Mouse (Mus musculus) left cerebral cortex, adult 2 months (tissue): ENCODE measurements around the gene F8a. TPM values are rescaled to one million over a fixed set of nuclear protein-coding genes. Genes with fewer than 3 reads are reported as not detected.
A peak's percentile ranks its signal among the peaks of the same experiment; 100 is the strongest.
"Not testable (repeated sequence)": the region's sequence is repeated elsewhere in the genome, so short reads cannot be mapped to it uniquely, and the experiment has no call there.

Experiments
- DNase-seq, 2 experiments: peaks; one replicate each; pipeline ENCODE4 v3.0.0; 2021 to 2022; ENCODE audit warnings: low spot score in 2 of 2, mixed read lengths in 1 of 2; ENCODE audit errors: extremely low spot score in 1 of 2
- H3K27ac ChIP-seq: fragments of 200-600 bp; 2 replicates; pipeline ENCODE4 v1.8.1; 2022
- H3K4me3 ChIP-seq: fragments of 200-600 bp; 2 replicates; pipeline ENCODE4 v1.8.1; 2022
- CTCF ChIP-seq: fragments of 200-600 bp; IDR thresholded peaks from 2 replicates; pipeline ENCODE4 v1.8.1; 2022; ENCODE audit warnings: antibody characterized with exemption, mild to moderate bottlenecking, moderate library complexity
- intact Hi-C: fragments of 180-260 bp; cut with DNase I; formaldehyde crosslinking; loops from one replicate; pipeline ENCODE4 v1.15.1; 2025
- long read RNA-seq, 2 experiments: library from polyadenylated mRNA; stranded (forward); transcript quantifications; one replicate each; pipeline ENCODE4 v2.0.0; 2021; ENCODE audit warnings: borderline mapping rate in 2 of 2
- total RNA-seq, 2 experiments: library from RNA; stranded (reverse); gene quantifications; 2 replicates each; pipeline ENCODE4 v1.2.3; 2021

Gene F8a
- total RNA-seq = 10 to 100 TPM; 16.3 to 18.6 TPM
- long read RNA-seq, experiment 1, transcript F8a-201 (1 exons, 2,505 nt) = major isoform, 37 of 37 reads
- long read RNA-seq, experiment 1, partial matches to known transcripts = 0 of 37 reads
- long read RNA-seq, experiment 1, other reads (novel, unspliced or antisense) = 0 of 37 reads
- long read RNA-seq, experiment 2, transcript F8a-201 (1 exons, 2,505 nt) = major isoform, 23 of 23 reads
- long read RNA-seq, experiment 2, partial matches to known transcripts = 0 of 23 reads
- long read RNA-seq, experiment 2, other reads (novel, unspliced or antisense) = 0 of 23 reads

DNA sequence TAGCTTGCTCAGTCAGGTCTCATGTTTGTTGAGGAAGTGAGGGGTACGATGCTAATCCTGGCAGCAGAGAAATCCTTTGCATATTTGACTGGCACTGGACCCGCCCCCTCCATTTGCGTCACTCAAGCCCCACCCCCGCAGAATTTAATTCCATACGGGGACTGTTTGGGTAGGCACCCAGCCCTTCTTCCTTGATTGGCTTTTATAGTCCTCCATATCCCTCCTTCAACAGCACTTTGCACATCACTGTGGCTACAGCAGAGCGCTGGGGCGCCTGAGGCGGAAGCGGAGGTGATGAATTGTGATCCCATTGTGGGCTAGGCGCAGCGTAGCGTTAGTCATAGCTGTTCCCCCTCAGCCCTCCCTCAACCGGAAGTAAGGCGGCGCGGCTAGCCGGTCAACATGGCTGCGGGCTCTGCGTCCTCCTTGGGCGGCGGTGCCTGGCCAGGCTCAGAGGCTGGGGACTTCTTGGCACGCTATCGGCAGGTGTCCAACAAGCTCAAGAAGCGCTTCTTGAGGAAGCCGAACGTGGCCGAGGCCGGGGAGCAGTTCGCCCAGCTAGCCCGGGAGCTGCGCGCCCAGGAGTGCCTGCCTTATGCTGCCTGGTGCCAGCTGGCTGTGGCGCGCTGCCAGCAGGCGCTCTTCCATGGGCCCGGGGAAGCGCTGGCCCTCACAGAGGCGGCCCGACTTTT lies at the start of gene F8a:
Gene F8a (plus strand): TSS at position 378 of the 692 bp plus-strand sequence.
- peak; percentile 69 to 74 for DNase-seq
- intact Hi-C loops = loop anchor here (2.0 to 10.0 kb wide), 4 partner anchors 115 to 427 kb away; partner anchors contain the start of genes Atp2b3, Pnma3 and Zfp275
- peak within 1 kb of the TSS; percentile 94 for H3K27ac ChIP-seq
- no peak for TF ChIP-seq CTCF
- peak within 1 kb of the TSS; percentile 70 for H3K4me3 ChIP-seq

DNA sequence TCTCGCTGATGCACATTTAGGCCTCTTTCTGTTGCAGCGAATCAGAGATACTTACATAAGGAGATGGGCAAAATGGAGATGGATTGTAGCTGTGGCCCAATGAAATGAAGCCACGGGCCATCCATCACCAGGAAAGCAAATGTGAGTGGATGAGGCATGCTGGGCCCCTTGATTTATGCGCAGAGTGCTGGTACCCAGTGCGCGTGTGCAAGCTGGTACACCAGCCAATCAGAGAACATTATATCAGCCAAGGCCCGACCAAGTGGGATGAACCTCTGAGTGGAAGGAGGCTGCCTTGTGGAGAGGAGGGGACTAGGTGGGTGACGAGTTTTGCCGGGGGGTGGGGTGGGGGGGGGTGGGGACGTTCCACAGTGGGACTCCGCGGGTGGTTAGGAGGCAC lies 36.2 kb upstream of the F8a start, which contains the start of gene Xlr3b:
Gene Xlr3b (plus strand): TSS at position 274 of the 400 bp plus-strand sequence.
- DNase-seq = peak in 1 of 2 experiments; percentile 10
- intact Hi-C loops, H3K4me3 ChIP-seq, H3K27ac ChIP-seq: not testable (repeated sequence)

DNA sequence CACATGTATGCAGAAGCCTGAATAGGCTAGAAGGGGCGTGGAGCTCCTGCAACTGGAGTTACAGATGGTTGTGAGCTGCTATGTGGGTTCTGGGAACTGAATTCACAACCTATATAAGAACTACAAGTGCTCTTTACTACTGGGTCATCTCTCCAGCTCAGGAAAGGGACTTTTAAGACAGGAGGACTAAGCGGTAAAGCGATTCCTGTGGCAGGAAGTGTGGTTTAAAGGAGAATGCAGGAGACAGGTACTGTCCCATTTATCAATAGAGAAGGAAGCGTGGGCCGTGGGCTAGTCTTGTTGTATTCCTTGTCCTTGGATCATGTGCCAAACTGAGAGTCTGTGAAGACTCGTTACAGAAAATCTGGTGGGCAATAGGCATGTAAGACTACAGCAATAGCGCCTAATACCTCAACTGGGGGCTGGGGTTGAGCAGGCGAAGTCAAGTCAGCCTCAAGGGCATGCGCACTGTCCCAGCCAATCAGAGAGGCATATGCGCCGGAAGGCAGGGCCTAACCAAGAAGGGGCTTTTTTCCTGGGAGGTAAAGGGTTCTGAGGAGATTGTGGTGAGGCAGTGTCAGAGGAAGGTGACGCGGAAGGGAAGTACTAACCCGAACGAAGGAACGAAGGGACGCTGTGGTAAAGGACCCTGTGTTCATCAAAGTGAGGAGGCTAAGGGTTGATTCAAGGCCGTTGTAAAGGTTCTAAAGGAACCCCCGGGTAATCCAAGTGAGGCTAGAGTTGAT lies 14.1 kb upstream of the F8a start, which contains the start of gene Xlr4b:
Gene Xlr4b (plus strand): TSS at position 515 of the 746 bp plus-strand sequence.
- H3K27ac ChIP-seq, DNase-seq, H3K4me3 ChIP-seq, intact Hi-C loops: not testable (repeated sequence)

DNA sequence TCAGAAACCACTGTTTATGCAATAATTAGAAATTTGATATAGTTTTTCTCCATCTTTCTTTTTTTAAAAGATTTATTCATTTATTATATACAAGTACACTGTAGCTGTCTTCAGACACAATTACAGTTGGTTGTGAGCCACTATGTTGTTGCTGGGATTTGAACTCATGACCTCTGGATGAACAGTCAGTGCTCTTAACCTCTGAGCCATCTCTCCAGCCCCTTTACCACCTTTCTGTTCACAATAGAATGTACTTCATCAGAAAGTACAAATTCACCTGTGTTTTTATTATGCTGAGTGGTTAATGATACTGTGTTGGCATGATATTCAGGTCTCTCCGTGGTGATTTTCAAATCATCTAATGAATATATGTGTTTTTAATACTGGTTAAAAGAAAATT lies 2.7 kb upstream of the F8a start:
- H3K27ac ChIP-seq = no peak overlapping the region
- H3K4me3 ChIP-seq = no peak overlapping the region
- intact Hi-C loops = loop anchor here (5.0 to 10.0 kb wide), 3 partner anchors 161 to 429 kb away; partner anchors contain the start of genes Atp2b3 and Pnma3
- no peak for TF ChIP-seq CTCF
- DNase-seq = no peak

DNA sequence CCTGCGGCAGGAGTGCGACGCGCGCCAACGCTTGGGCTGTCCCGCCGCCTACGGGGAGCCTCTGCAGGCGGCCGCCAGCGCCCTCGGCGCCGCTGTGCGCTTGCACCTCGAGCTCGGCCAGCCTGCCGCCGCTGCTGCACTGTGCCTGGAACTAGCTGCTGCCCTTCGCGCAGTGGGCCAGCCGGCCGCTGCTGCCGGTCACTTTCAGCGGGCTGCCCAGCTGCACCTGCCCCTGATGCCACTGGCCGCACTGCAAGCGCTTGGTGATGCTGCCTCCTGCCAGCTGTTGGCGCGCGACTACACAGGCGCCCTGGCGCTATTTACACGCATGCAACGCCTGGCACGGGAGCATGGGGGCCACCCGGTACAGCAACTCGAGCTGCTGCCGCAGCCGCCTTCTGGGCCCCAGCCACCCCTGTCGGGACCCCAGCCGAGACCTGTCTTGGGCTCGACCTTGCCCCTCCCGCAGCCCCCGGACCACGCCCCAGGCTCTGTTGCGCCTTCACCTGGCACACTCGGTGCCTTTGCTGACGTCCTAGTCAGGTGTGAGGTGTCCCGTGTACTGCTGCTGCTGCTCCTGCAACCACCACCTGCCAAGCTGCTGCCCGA lies 619 bp downstream of the F8a start:
- peak; percentile 49 to 52 for DNase-seq
- no peak for TF ChIP-seq CTCF
- intact Hi-C loops = loop anchor here (2.0 to 10.0 kb wide), 4 partner anchors 114 to 426 kb away; partner anchors contain the start of genes Atp2b3, Pnma3 and Zfp275
- Histone ChIP-seq H3K4me3 (peak overlapping the region; percentile 70), H3K27ac (peak overlapping the region; percentile 94)

DNA sequence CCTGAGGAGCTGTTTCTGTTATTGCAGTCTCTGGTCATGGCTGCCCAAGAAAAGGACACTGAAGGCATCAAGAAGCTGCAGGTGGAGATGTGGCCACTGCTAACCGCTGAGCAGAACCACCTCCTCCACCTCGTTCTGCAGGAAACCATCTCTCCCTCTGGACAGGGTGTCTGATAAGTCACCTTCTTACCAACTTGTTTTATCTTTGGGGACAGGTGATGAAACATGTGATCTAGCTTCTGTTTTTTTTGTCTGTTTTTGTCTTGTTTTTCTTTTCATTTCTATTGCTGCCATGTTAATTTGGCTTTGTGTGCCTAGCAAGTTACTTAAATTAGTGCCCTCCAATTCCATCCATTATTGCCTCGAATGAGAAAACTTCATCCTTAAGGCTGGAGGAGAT lies 1.2 kb downstream of the F8a start:
- intact Hi-C loops = loop anchor here (2.0 to 10.0 kb wide), 4 partner anchors 114 to 426 kb away; partner anchors contain the start of genes Atp2b3, Pnma3 and Zfp275
- DNase-seq = no peak
- no peak for TF ChIP-seq CTCF
- Histone ChIP-seq H3K27ac (peak overlapping the region; percentile 94), H3K4me3 (peak overlapping the region; percentile 70)

DNA sequence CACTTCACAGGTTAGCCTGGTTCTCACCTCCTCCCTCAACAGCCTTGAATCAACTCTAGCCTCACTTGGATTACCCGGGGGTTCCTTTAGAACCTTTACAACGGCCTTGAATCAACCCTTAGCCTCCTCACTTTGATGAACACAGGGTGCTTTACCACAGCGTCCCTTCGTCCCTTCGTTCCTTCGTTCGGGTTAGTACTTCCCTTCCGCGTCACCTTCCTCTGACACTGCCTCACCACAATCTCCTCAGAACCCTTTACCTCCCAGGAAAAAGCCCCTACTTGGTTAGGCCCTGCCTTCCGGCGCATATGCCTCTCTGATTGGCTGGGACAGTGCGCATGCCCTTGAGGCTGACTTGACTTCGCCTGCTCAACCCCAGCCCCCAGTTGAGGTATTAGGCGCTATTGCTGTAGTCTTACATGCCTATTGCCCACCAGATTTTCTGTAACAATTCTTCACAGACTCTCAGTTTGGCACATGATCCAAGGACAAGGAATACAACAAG lies 14.8 kb downstream of the F8a start, which contains the start of gene Xlr4c:
Gene Xlr4c (minus strand): TSS at position 310 of the 505 bp plus-strand sequence.
- DNase-seq, H3K4me3 ChIP-seq, H3K27ac ChIP-seq, intact Hi-C loops: not testable (repeated sequence)

DNA sequence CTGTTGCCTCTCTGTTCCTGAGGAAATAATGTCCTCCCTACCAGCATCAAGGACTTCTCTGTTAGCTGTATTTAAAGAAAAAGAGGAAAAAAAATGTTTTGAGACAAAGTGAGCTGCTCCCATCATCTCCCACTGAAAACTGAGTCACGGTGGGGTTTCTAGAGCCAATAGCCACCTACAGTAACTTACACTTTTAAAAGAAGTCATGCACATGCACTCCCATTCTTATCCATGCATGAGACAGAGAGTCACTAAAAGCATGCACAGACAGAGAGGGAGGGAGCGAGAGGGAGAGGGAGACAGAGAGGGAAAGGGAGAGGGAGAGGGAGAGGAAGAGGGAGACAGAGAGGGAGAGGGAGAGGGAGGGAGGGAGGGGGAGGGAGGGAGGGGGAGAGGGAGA lies 34.3 kb downstream of the F8a start:
- H3K4me3 ChIP-seq, DNase-seq, intact Hi-C loops, H3K27ac ChIP-seq: not testable (repeated sequence)

DNA sequence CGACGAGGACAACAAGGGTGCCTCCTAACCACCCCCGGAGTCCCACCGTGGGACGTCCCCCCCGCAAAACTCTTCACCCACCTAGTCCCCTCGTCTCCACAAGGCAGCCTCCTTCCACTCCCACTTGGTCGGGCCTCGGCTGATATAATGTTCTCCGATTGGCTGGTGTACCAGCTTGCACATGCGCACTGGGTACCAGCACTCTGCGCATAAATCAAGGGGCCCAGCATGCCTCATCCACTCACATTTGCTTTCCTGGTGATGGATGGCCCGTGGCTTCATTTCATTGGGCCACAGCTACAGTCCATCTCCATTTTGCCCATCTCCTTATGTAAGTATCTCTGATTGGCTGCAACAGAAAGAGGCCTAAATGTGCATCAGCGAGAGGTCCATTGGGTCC lies 37.2 kb downstream of the F8a start, which contains the start of gene Xlr3c:
Gene Xlr3c (minus strand): TSS at position 121 of the 400 bp plus-strand sequence.
- H3K4me3 ChIP-seq, DNase-seq, intact Hi-C loops, H3K27ac ChIP-seq: not testable (repeated sequence)

Other genes with a start within 250 kb of the F8a start
- gene Zfp185, start 241.0 kb upstream of the F8a start, total RNA-seq = under 1 TPM; 0.37 to 0.84 TPM
- under 1 TPM; 0.21 to 0.25 TPM for gene Pnma5, start 191.2 kb upstream of the F8a start, total RNA-seq
- gene Pnma3, start 163.5 kb upstream of the F8a start, total RNA-seq = 10 to 100 TPM; 14.4 to 16.3 TPM
- 1 to 10 TPM in 1 of 2 experiments, not detected in 1; 1.0 TPM for gene Xlr4a, start 145.8 kb upstream of the F8a start, total RNA-seq
- 1 to 10 TPM; 1.4 to 3.3 TPM for gene Xlr3a, start 131.2 kb upstream of the F8a start, total RNA-seq
- 1 to 10 TPM in 1 of 2 experiments, under 1 TPM in 1; 0.93 to 2.7 TPM for gene Gm14685, start 111.2 kb upstream of the F8a start, total RNA-seq
- not detected for gene Xlr5b, start 79.5 kb upstream of the F8a start, total RNA-seq
- under 1 TPM in 1 of 2 experiments, not detected in 1; 0.63 TPM for gene DXBay18, start 78.8 kb upstream of the F8a start, total RNA-seq
- gene Spin2d, start 51.3 kb upstream of the F8a start, total RNA-seq = not detected
- 1 to 10 TPM in 1 of 2 experiments, under 1 TPM in 1; 0.26 to 8.9 TPM for gene Xlr3b, start 36.1 kb upstream of the F8a start, total RNA-seq
- 1 to 10 TPM in 1 of 2 experiments, not detected in 1; 2.0 TPM for gene Xlr4b, start 14.0 kb upstream of the F8a start, total RNA-seq
- not detected for gene Xlr4c, start 14.8 kb downstream of the F8a start, total RNA-seq
- gene Xlr3c, start 37.1 kb downstream of the F8a start, total RNA-seq = not detected
- gene Xlr5a, start 64.7 kb downstream of the F8a start, total RNA-seq = not detected
- gene Xlr5c, start 64.7 kb downstream of the F8a start, total RNA-seq = not detected
- gene Gm45015, start 108.5 kb downstream of the F8a start, total RNA-seq = not detected
- gene Zfp275, start 114.3 kb downstream of the F8a start, total RNA-seq = 10 to 100 TPM; 18.6 to 21.3 TPM
- under 1 TPM in 1 of 2 experiments, not detected in 1; 0.20 TPM for gene Gm18336, start 170.4 kb downstream of the F8a start, total RNA-seq
- gene Zfp92, start 182.8 kb downstream of the F8a start, total RNA-seq = 1 to 10 TPM; 1.9 to 2.1 TPM
- gene Trex2, start 207.1 kb downstream of the F8a start, total RNA-seq = not detected
- 1 to 10 TPM; 7.9 to 9.2 TPM for gene Haus7, start 230.8 kb downstream of the F8a start, total RNA-seq